Mouse (Mus musculus) layer of hippocampus, adult 8-10 months (tissue): ENCODE measurements around the gene Defb22. TPM values are rescaled to one million over a fixed set of nuclear protein-coding genes. Genes with fewer than 3 reads are reported as not detected.
A peak's percentile ranks its signal among the peaks of the same experiment; 100 is the strongest.

ENCODE experiments used
- DNase-seq, 2 experiments: peaks; one replicate each; pipeline ENCODE4 v3.0.0; 2022; ENCODE audit warnings: low spot score in 2 of 2
- total RNA-seq, 4 experiments: library from RNA; stranded (reverse); gene quantifications; 2 replicates each; pipeline ENCODE4 v1.2.4; 2022

Gene Defb22
- total RNA-seq = not detected

DNA sequence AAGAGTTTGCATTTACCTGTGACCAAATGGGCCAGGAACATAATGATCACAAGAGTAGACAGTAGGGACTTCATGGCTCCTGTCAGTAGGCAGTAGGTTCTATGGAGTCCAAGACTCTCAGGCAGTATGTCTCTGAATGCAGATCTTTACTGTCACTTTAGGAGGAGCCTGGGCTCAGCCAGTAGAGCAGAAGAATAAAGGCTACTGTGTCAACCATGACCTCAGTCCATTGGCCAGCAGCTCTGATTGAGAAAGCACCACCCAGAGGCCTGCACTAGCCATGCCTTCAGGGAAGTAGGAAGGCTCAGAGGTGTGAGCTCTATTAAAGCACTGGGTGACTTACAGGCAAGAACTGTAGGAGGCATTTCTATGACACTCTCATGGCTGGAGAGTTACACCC lies at the start of gene Defb22:
TSS of gene Defb22 (minus strand) at position 101 of the 400 bp plus-strand sequence.
- DNase-seq = no peak

DNA sequence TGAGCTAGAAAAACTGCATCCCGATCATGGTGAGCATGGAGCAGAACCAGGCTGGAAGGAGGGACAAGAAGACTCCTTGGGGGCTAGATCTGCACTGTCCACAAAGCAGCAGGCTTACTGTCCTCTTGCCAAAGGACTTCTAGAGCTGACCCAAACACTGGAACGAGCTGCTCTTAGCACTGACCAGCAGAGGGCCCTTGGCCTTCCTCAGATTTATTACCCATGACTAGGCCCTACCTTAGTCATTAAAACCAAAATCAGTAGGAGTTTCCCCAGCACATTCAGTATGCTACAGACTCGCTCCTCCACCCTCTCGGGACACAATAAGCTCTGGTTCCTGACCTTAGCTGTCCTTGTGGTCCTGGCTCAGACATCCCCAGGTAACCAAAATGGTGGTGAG lies 28.0 kb upstream of the Defb22 start, which contains the start of gene Defb28:
TSS of gene Defb28 (plus strand) at position 275 of the 400 bp plus-strand sequence.
- no peak for DNase-seq

DNA sequence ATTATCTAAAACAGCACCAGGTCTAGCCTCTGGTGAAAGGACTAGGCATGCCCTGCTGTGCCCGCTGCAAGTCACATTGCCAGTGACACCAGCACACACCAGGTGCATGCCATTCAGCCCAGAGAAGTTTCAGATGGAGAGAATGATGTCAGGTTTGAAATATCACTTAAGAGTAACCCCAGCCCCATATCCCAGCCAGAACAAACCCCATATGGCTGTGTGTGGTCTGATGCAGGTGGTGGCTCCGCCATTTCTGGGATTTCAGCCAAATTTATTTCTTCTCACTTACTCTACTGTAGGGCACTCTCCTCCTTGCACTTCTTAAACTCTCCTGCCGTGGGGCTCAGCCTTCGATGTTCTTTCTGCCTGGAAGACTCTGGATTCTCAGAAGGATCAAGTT lies 26.1 kb upstream of the Defb22 start:
- DNase-seq = no peak

DNA sequence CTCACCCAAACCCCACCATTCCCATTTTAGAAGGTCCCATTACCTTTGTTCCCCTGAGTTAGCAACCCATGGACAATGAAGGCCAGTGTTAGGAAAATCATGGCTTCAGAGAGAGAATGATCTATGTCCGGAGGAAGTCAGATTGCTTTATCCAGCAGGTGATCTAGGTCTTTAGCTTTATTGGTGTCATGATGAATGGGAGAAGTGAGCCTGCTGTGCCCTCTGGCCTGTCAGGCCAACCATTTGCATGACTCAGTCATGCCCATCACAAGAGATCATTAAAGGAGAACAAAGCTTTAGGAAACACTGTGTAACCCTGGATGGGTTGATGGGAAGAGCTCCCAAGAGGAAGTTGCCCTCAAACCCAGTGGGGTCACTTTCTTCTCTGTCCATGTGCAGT lies 21.7 kb upstream of the Defb22 start, which contains the start of gene Defb26:
TSS of gene Defb26 (minus strand) at position 101 of the 400 bp plus-strand sequence.
- DNase-seq = no peak

DNA sequence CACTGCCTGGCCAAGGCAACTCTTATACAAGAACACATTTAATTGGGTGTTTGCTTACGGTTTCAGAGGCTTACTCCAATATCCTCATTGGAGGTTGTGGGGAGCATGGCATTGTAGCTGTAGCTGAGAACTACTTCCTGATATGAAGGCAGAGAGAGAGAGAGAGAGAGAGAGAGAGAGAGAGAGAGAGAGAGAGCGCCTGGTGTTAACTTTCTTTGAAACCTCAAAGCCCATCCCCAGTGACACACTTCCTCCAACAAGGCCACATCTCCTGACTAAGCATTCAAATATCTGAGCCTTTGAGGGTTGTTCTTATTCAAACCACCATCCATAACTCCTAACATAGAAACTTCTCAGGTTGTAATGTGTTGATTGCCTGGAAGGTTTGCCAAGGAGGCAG lies 14.0 kb upstream of the Defb22 start:
- DNase-seq = no peak

DNA sequence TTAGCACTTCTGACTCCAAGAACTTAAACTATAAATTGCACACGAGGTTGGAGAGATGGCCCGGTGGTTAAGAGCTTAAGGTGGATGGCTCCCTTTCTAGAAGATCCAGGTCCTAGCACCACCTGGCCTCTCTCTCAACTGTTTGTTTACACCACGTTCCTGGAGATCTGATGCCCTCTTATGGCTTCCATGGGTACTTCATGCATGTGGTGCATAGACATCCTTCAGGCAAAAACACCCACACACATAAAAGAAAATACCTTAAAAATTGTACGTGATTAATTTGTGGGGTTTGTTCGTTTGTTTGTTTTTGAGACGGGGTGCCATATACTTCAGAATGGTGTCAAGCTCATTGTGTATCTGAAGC lies 10.9 kb upstream of the Defb22 start:
- DNase-seq = no peak

DNA sequence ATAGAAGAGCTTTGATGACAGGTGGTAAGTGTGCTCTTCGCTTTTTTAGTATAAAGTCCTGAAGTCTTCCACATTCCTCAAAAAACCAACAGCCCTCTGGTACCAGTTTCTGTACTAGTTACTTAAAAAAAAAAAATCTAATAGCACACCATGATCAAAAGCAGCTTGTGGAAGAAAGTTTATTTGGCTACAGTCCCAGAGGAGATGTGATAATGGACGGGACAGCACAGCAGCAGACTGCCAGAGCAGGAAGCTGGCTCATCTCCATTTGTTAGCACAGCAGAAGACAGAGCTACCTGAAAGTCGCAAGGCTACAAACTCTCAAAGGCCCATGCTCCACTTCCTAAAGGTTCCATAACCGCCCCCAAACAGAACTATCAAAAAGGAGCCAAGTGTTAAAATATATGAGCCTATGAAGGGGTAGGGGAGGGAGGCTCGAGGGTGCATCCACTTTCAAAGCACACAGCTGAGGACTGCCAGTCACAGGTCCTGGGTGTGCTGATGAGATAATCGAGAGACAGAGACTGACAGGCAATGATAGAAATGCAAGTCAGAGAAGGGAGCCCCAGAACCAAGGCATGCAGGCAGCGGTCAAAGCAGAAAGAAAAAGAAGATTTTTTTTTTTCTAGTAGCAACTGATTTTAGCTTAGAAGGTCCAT lies 10.4 kb upstream of the Defb22 start:
- no peak for DNase-seq

DNA sequence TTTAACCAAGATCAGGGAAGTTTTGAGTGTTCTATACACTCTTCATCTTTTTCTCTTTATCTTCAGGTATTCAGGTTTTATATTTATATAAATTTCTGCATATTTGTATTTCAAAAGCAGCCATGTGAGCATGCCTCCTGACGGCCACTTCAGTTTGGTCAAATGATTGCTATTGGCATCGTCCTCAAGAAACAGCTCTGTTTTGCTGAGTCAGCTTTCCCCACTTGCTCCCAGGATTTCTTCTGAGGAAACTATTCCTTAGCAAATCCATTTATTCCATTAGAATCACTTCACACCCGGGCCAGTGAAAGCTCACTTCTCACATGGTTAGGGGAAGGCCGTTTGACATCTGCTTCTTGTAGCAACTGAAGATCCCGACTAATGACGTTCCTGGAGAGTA lies 8.1 kb upstream of the Defb22 start:
- no peak for DNase-seq

DNA sequence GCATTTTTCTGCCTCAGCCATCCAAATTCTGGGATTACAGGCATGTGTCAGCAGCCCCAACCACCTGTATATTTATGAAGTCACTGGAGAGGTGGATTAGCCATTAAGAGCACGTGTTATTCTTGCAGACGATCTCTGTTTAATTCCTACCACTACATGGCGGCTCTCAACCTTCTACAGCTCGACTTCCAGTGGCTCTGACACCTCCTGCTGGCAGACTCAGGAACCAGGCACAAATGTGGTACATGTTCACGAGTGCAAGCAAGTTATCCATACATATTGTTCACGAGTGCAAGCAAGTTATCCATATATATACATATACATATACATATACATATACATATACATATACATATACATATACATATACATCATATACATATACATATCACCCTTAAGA lies 3.2 kb upstream of the Defb22 start:
- DNase-seq = no peak

DNA sequence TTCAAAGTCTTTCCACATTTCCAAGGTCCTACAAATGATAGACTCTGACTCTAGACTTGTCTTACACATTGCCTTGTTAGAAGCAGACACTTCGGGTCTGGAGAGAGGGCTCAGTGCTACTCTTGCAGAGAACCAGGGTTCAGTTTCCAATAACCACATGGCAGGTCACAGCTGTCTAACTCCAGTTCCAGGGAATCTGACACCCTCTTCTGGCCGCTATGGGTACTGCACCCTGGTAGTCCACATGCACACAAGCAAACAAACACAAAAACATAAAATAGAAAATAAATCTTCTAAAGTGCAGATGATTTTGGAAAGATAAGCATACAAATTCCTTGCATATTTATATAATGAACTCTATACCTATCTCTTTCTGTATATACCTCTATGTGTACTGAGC lies 2.9 kb downstream of the Defb22 start:
- DNase-seq = no peak

DNA sequence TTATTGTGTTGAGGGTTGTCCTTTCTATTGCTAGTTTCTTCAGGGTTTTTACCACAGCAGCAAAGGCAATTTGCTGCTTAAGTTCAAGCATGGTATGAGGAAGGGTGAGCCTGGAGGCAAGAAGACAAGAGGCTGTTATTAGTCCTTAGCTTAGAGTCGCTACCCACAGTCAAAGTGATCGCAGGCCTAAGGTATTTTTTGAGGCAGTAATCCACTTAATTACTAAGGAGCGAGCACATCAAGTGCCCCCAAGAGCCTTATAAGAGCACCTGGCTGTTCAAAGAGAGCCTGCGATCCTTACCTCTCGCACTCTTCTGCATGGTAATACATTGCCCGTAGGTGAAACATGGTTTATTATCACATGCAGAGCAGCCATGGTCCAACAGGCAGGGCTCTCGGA lies 8.2 kb downstream of the Defb22 start:
- DNase-seq = no peak

DNA sequence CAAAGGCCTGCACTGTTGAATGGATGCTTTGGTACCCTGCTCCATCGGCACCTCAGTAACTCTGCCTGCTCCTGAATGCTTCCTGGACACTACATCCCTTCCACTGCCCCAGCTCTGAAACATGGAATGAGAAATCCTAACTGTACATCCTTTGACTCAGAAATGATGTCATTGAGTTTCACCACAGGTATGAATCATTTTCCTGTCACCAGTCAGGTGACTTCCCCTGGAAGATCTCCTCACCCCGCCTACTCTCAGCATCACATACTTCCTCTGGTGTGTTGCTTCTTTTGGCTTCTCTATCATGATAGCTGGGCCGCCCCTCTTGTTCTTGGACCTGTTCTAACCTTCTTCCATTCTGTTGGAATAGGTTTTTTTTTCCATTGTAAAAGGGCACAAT lies 9.1 kb downstream of the Defb22 start:
- DNase-seq = no peak

DNA sequence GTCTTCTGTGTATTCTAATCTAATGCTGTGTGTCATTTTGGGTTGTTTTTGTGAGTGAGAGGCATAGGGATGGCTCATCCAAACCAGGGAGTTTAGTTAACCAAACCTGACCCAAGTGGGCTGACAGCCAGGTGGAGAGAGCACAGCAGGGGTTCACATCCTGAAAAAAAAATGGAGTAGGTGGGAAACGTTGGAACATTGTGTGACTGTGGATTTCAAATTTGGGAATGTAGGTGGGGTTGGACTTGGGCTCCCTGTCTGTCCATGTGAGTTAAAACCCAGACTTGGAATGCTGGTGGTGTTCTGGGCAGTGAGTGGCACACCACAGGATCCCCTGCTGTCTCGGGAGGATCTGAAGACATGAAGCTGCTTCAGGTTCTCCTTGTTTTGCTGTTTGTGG lies 13.2 kb downstream of the Defb22 start, which contains the start of gene Defb20:
TSS of gene Defb20 (plus strand) at position 301 of the 400 bp plus-strand sequence.
- DNase-seq = no peak

DNA sequence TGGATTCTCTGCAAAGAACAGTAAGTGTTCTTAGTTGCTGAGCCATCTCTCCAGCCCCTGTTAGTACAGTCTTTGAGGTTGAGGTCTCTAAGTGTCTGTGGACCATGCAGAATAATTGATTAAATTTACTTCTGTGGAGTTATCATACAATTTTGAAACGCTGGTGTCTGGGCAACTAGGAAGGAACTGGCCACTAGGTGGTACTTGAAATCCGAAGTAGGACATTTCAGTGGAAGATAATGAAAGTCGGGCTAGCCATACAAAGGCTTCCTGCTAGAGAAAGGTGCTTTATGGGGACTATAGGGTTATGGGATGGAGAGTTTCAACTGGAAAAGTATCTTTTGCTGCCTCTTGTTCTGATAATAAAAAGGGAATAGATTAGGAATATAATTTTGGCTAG lies 17.5 kb downstream of the Defb22 start:
- no peak for DNase-seq

DNA sequence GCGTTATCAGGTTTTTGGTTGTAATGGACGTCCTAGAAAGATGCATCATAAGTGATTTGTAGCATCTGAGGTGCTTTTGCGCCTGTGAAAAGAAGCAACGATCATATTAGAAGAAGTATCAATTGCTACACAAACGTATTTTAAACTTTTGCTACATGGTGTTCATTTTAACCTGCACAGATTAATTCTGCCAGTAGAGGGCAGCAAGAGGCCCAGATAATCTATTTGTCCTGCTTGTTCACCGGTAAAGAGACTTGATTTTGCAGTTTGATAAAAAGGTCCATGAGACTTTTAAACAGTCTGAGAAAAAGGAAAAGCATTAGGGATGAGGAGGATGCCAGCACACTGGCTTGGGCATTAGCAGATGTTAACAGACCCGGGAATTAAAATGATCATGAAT lies 19.0 kb downstream of the Defb22 start:
- DNase-seq = peak in 1 of 2 experiments; percentile 64

DNA sequence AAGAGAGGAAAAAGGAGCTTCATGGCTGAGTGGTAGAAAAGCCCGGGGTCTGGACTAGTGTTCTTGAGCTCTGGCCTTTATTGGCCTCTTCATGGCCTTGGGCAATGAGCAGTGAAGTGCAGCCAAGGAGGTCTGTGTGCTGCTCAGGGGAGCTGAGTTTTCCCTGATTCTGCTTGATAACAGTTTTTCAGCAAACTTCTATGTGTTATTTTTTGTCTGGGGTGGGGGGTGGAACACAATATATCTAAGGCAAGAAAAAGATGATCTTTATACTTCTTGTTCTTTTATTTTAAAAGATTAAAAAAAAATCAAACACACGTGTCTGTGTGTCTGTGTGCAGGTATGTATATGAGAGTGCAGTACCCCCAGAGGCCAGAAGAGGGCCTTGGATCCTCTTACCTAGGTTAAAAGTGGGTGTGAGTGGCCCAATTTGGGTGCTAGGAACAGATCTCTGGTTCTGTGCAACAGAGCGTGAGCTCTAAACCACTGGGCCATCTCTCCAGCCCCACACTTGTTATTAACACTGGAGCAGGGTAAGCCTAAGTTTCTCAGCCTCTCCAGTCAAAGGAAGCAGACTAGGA lies 25.3 kb downstream of the Defb22 start, which contains the start of gene Defb23:
TSS of gene Defb23 (minus strand) at position 51 of the 581 bp plus-strand sequence.
- no peak for DNase-seq

DNA sequence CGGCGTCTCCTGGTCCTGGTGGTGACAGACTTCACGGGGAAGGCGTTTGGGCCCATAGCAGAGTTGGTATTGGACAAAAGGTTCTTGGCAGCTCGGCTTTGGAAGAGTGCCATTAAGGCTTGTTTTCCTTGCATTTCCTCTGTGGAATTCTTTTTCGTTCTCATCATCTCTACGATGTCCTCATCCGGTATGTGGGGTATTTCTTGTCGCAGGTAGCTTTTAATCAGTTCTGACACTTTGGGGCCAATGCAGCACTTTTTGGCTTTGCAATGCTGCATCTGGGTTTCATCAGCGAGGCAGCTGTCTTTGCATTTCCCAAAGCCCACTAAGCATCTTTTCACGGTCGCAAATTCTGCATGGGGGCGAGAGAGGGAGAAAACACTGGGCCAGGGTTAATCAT lies 30.7 kb downstream of the Defb22 start:
- DNase-seq = no peak

DNA sequence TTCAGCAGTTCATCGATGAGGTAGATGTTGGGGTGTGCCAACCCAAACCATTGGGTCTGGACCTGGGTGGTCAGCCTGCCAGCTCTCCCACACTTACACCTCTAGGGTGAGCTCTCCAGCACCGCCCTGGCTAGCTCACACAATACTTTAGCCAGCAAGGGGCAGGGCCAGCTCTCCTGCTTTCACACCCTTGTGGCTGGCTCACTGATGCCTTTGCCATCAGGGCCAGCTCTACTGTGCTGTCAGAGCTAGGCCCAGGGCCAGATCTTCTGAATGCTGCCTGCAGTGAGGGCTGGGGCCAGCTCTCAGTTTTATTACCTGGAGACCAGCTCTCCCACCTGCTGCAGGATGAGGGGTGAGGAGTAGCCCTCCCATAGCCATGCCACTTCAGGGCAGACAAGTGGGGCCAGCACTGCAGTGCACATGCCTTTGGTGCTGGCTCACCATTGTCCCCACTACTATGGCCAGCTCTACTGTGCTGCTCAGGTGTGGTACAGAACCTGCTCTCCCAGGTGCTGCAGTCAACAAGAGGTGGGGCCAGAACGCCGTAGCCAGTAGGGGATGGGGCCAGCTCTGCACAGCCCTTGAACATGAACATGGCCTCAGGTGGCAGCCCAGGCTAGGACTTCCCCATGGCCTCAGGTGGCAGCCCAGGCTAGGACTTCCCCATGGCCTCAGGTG lies 37.7 kb downstream of the Defb22 start:
- no peak for DNase-seq

DNA sequence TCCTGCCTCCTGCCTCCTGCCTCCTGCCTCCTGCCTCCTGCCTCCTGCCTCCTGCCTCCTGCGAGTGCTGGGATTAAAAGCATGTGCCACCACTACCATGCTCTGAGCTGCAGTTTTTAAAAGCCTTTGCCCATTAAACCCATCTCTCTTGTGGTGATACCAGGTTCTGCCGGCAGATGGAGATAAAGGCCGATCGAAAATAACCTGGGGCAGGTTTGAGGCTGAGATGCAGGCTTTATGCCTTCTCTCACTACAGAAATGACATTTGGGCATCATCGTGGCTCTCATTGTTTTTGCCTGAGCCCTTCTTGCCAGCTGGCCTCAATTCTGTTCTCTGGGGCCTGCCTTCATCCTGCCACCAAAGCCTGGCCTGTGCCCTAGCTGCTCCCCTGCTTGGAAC lies 39.7 kb downstream of the Defb22 start:
- DNase-seq = peak in 1 of 2 experiments; percentile 71

DNA sequence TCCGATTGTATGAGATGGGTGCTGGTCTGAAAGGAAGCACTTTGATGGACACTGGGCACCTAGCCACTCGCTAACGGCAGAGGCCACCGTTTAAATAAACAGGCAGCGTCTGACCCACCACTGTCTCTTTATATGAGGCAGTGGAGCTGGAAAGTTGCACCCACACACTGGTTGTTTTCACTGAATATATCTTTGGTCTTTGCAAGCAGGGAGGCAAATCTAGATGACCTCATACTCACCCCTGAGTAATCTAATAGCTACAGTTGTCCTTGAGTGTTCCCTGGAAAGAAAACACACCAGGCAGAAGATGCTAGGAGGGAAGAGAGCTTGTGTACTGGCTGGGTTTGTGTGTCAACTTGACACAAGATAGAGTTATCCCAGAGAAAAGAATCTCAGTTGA lies 42.5 kb downstream of the Defb22 start:
- DNase-seq = no peak

DNA sequence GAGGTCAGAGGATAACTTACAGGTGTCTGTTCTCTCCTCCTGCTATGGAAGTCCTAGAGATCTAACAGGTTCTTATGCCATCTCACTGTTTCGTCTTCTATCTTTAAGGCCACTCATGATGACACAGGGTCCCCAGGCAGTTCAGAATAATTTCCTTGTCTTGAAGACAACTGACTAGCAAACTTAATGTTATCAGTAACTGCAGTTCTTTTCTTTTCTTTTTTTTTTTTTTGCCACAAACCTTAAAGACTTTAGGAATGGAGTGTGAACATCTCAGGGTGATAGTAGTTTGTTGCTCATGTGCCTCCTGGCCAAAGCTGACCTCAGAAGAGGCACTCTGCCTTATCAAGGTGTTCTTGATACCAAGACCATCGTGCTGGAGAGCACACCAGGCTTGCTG lies 43.3 kb downstream of the Defb22 start:
- no peak for DNase-seq

DNA sequence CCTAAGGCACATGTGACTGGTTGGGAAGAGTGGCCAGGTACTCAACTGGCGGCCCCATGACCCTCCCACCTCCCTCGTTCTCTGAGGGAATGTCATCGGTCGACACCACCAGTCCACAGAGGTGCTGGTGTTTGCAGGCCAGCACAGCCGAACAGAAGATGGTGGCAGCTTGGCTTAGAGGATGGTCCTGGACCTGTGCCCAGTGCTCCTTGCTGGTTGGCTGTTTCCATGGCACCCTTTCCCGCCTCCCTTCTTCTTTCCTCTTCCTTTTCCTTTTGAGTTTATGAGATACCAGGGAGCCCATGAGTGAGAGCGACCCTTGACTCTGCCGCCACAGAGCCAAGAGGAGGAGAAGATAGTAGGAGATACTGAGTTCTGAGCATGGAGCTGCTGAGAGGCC lies 46.7 kb downstream of the Defb22 start:
- peak in 1 of 2 experiments; percentile 49 for DNase-seq

DNA sequence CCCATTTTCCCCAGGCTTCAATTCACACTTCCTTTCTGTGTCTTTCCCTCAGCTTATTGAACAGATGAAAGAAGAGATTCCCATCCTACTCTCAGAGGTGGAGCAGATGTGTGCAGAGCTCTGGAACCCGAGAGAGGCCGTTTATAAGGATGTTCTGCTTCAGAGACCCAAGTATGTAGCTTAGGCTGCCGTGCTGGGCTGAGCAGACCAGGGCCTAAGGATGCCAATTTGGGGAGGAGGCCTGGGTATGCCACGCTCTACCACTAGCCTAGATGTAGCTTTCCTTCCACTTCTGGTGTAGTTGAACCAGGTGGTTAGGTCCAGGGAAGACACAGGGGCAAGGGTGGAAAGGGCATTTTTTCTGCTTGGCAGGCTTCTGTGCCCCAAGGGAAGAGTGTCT lies 47.6 kb downstream of the Defb22 start:
- DNase-seq = no peak
